Mouse (Mus musculus) embryo, embryonic 9.5 days (tissue): ENCODE data around the gene Tpra1.

ENCODE experiments used
- DNase-seq: peaks from one replicate; pipeline ENCODE4 v3.0.0-alpha.2; 2017; ENCODE audit errors: extremely low spot score

Gene Tpra1

DNA sequence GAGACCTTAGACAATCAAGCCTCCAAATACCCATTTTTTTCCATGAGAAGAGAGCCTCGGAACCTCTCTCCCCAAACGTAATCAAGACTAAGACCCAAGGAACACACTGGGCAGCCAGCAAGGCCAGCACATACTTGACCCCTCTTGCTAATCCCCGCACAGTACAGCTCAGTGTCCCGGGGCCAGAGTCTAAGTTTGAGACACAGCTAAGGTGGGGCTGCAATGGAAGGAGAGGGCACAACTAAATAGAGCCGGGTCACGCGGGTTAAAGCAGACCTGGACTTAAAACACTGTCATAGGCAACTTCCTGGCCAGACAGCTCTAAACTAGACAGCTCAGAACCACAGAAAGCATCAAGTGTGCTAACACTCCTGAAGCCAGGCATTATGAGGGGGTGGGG, 11.2 kb upstream of the Tpra1 start:
- no peak for DNase-seq

DNA sequence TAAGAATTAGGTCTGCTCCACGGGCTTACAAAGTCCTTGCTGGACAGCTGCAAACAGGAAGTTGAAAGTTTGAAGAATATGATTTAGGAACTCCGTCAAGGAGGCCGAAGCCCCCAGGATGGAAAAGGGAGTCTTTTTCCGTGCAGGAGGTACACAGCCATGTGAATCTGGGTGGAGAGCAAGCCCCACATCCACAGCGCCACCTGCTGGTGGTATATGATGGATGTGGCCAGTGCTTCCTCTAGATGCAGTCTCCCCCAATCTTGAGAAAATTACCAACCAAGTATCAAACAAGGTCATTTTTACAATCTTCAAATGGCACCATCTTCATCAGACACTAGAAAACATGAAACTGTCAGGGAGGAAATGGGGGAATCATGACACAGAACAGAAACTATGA, 8.5 kb upstream of the Tpra1 start:
- DNase-seq, result peak; percentile 44

- DNase-seq, result no peak
These were observed 6.1 kb upstream of the Tpra1 start for GRCm38 (mm10) chr6:88895943-88896342.

- no peak for DNase-seq
These were observed 4.8 kb upstream of the Tpra1 start for GRCm38 (mm10) chr6:88897246-88897645.

- peak; percentile 98 for DNase-seq
These were observed 3.5 kb upstream of the Tpra1 start, which contains the start of gene Mcm2 for GRCm38 (mm10) chr6:88898534-88899048. TSS of gene Mcm2 (minus strand) at chr6:88898780.

GRCm38 (mm10) chr6:88899086-88899485, 3.0 kb upstream of the Tpra1 start:
- DNase-seq, result no peak

DNA sequence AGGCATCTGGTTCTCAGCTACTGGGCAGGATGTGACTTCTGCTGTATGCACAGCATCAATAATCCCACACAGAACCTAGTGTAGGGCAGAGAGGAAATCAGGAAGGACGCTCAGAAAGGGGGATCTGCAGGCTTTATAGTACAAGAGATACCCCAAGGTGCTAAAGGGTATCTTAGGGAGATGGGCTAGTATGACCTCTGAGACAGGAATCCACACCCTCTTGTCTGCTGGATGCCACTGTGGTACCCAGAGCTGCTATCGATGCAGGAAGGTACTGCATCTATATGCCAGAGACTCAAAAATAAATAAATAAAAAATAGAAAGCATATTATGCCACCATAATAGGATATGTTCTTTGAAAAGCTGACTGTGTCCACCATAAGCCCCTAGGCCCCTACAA, 2.4 kb upstream of the Tpra1 start:
- no peak for DNase-seq

- DNase-seq, result no peak
These were observed 580 bp upstream of the Tpra1 start for GRCm38 (mm10) chr6:88901471-88901870.

GRCm38 (mm10) chr6:88903708-88904107, 1.7 kb downstream of the Tpra1 start:
- no peak for DNase-seq

- DNase-seq, result no peak
These were observed 2.5 kb downstream of the Tpra1 start for GRCm38 (mm10) chr6:88904456-88904974.

DNA sequence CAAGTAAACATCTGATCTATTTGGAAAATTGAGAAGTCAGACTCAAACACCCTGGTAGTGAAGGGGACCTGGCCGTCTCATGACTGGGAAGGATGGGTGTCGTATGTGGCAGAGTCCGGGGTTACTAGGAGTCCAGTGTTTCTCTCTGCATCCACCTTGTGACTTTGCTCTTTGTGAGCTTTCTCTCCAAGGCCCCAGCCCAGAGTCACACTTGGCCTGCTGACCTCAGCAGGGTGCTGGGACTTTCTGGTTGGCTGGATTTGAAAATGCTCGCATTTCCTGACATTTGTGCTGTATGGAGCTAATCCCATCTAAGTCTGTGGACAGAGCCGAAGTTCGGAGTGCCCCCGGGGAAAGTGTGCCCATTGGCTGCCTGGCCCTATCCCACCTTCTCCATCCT, 3.0 kb downstream of the Tpra1 start:
- no peak for DNase-seq

- DNase-seq, result peak; percentile 76
These were observed 4.5 kb downstream of the Tpra1 start for GRCm38 (mm10) chr6:88906369-88907108.

GRCm38 (mm10) chr6:88909151-88909550, 7.1 kb downstream of the Tpra1 start:
- no peak for DNase-seq

- DNase-seq, result no peak
These were observed 11.0 kb downstream of the Tpra1 start for GRCm38 (mm10) chr6:88913022-88913421.

GRCm38 (mm10) chr6:88913440-88913839, 11.4 kb downstream of the Tpra1 start:
- DNase-seq, result no peak

- no peak for DNase-seq
These were observed 12.7 kb downstream of the Tpra1 start for GRCm38 (mm10) chr6:88914799-88915198.

DNA sequence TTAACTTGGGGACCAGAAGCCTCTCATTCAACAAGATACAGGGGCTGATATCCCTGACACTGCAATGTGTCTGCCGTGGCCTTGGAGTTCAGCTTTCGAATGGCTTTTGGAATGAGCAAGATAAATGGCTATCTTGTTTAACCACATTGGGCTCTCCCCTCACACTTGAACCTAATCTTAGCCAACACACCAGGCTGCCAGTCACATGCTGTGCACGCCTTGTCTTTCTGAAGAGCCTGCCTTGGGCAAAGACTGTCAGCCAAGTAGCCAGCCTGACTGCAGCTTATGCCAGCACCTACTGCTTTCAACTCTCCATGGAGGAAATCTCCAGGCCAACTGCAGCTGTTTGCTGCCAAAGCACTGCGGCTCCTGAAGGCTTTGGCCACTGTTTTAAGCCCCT, 13.5 kb downstream of the Tpra1 start:
- no peak for DNase-seq

- DNase-seq, result no peak
These were observed 14.1 kb downstream of the Tpra1 start for GRCm38 (mm10) chr6:88916153-88916552.

GRCm38 (mm10) chr6:88918802-88919201, 16.8 kb downstream of the Tpra1 start:
- no peak for DNase-seq

DNA sequence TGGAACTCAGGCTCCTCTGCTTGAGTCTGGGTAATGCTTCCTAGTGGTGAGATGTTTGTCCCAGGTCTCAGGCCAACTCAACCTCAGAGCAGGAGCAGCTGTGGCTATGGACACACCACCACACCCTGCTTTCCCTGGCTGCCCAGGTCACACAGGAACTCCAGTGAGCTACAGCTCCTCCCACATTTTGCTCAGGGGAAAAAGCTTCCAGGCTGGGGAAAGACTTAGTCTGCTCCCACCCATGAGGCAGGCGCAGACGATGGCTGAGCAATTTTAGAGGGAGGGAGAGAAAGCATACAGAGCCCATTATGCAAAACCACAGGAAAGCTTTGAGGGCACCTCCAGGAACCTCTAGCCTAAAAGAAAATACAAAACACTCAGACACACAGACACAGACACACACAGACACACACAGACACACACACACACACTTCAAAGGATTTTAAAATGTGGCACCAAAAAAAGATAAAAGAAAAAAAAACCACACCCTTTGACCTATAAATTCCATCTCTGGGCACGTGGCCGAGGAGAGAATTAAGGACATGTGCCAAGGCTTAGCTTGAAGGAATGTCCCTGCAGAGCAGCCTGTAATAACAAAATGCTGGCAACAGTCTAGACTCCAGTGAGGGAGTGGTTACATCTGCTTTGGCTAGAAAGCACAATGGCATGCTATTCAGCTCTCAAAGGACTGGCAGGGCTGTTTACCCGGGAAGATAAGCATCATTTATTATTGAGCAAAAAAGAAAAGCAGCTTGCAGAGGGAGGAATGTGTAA, 22.6 kb downstream of the Tpra1 start:
- peak; percentile 49 for DNase-seq

- peak; percentile 84 for DNase-seq
These were observed 23.7 kb downstream of the Tpra1 start for GRCm38 (mm10) chr6:88925640-88926205.

- DNase-seq, result no peak
These were observed 24.8 kb downstream of the Tpra1 start for GRCm38 (mm10) chr6:88926870-88927269.
